Mouse (Mus musculus) ZHBTc4 (cell line): Measurements from ENCODE around the gene Tctn1.

Source experiments
- DNase-seq: peaks from one replicate; pipeline ENCODE4 v3.0.0-alpha.2; 2011; ENCODE audit warnings: low read depth, low spot score

Tctn1 gene

GRCm38 (mm10) chr5:122247529-122247928 is 16.7 kb downstream of the Tctn1 start:
- no peak for DNase-seq

DNA sequence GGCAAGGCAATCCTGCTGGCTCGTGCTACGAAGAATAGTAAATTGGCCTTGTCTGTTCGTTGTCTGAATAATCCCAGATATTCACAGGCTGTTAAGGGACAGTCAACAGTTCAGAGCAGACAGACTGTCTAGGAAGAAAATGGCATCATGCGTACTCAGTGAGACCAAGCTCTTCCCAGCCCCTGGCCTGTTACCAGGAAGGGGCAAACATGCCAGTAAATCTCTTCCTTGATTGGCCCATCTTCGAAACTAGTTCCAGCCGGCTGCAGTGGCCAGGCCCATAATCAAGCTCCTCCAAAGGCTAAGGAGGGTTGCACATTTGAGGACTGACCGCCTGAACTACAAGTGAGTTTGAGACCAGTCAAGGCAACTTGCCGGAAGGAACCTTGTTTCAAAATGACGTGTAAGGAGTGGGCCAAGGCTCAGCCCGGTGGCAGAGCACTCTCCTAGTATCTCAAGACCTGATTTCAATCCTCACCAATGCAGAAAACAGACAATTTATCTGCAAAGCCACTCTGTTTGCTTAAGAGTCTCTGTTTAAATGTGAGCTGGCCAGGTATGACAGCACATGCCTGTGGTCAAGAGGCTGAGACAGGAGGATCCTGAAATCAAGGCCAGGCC is 17.6 kb downstream of the Tctn1 start:
- DNase-seq, result no peak

DNA sequence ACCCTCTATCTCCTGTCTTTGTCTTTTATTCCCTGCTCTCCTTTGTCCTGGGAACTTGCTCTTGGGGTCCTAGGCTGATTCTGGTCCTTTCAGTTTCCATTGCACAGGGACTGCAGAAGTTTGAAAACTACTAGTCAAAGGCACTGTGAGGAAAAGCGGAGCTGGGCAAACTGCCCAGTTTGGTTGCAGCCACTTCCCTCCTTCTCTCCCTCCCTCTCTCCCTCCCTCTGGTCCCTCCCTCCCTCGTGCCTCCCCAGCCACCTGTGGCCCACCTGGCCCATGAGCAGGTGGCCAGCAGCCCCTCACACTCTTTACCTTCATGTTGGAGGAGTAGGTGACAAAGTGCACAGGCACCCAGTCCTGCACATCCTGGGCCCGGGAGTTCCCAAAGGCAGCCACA is 19.1 kb downstream of the Tctn1 start:
- no peak for DNase-seq

DNA sequence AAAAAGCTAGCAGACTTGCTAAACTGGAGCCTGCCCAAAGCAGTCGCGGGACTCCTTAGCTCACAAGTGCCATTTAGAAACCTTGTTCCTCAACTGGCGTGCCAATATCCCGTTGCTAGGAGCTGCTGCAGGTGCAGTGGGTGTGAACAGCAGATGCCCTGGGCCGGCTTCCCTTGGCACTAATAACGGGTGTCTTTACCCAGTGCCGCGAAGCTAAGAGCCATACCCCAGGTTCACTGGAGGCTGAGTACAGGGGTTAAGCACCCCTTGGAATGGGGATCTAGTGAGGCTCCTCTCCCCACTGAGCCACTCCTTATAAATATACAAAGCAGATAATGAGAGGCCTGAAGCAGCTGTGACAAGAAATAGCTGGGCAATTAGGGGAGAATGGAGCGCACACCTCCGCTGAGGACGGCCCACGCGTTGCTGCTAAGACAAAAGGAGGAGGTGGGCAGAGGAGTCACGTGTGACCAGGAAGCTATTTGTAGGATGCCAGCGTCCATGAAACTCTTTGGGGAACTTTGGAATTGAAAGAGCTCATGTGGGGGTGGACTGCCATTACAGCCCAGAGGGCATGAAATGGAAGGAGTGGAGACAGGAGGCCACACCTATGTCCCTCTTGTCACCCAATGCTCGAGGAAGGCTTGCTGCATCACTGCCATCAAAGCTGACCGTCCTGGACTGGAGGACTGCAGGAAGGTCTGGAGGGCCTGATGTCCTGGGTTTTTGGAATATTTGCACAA is 20.3 kb downstream of the Tctn1 start:
- DNase-seq, result no peak

DNA sequence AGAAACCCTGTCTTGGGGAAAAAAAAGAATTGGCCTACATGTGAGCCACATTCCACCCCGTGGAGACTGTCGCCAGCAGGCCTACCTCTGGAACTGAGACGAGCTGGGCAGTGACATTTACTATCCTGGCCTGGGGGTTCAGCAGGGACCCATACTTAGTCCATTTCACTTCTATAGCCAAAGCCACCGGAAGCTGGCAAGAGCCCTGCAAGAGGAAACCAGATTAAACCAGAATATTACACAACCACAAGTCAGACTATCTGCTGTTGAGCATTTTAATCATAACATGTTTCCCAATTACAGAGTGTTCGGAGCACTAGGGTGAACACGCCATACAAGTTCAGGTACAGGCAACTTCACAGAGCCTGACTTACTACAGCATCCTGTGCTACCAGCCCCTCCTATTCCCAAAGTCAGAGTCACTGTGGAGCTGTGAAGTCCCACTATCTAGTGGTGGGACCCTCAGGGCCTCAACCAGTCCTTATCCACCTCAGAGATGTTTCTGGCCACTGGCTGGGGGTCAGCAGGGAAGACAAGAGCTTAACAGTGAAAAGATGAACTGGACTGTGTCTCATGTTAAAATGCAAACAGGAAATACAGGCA is 21.6 kb downstream of the Tctn1 start:
- DNase-seq, result no peak

DNA sequence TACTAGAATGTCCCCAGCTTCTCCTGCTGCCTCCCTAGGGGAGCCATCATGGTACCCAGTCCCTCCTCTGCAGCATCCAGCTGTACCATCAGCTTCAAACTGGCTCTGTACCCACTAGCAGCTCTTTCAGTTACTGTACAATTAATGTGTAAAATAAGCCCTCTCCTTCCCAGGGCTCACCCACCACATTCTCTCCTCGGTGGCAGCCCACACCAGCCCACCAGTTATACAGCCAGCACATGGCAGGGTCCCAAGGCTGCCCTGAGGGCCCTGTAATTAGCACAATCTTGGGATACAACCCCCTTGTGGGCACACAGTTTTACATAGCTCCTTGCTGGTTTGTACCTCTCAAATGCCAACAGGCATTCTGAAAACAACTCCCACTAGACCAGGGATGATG is 23.3 kb downstream of the Tctn1 start:
- DNase-seq, result no peak

GRCm38 (mm10) chr5:122240521-122240920 is 23.7 kb downstream of the Tctn1 start:
- no peak for DNase-seq

DNA sequence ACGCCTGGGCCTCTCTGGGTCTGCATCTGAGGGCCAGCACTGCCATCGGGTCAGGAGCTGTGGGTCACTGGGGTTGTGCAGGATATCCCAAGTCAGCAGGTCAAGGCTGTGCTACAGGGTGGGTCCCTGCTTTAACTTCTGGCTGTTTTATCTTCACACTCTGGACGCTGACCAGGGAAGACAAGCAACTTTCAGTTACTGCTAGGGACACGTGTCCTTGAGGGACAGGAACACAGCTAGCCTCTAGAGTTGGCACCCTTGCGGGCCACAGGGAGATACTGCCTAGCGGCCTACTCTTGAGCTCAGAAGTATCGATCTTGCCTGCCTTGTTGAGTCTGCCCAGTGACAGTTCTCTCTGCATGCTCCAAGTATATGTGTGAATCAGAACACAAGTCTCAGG is 24.6 kb downstream of the Tctn1 start:
- DNase-seq, result no peak

DNA sequence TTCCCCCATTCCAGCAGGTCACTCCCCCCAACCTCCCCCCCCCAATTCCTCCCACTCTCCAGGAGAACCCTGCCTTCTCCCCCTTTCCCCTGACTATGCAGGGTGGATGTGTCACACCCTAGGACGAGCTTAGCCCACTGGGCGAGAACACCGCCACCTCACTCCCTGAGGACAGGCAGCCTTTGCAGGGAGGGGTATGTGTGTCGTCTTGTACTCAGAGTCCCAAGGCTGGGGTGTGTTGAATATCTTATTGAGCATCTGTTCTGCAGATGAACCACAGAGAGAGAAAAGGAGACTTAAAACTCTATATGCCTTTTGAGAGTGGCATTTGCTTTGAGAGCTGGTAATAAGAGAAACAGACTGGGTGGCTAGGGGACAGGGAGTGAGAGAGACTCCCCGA is 27.1 kb downstream of the Tctn1 start:
- no peak for DNase-seq

- DNase-seq, result peak; percentile 37
These were observed 28.9 kb downstream of the Tctn1 start for GRCm38 (mm10) chr5:122235196-122235836.

GRCm38 (mm10) chr5:122234319-122235195 is 29.7 kb downstream of the Tctn1 start:
- DNase-seq, result no peak

- no peak for DNase-seq
These were observed 30.6 kb downstream of the Tctn1 start for GRCm38 (mm10) chr5:122233695-122234094.

DNA sequence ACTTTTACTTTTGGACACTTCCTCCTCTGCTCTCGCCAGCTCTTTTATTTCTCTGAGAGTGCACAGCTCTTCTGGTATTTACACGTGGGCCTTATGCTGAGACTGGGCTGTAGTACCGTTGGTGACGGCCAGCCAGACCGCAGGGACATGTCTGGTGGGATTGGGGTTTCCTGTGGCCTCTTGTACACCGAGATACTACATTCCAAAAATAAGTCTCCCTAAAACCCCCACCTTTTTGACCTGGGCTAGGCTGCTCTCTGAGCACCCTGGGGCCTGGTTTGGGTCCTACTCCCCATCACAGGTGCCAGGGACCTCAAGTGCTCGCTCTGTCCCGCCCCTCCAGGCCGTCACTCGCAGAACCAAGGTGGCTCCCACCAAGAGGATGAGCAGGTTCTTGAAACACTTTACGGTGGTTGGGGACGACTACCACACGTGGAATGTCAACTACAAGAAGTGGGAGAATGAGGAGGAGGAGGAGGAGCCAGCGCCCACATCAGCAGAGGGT is 31.1 kb downstream of the Tctn1 start:
- no peak for DNase-seq

- DNase-seq, result no peak
These were observed 32.3 kb downstream of the Tctn1 start for GRCm38 (mm10) chr5:122232004-122232403.

GRCm38 (mm10) chr5:122231431-122231830 is 32.8 kb downstream of the Tctn1 start:
- no peak for DNase-seq

DNA sequence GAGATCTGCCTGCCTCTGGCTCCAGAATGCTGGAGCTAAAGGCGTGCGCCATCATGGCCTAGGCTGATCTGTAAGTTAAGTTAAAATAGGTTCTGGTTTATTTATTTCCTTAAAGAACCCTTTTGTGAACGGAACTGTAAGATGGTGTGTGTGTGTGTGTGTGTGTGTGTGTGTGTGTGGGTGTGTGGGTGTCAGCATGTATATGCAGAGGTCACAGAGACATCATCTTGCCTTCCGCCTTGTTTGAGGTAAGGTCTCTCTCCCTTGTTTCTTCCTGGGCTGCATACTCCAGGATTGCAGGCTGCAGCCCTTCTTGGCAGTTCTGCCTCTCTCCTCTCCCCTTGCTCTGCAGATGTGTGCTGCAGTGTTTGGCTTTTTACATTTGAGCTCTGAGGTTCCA is 33.4 kb downstream of the Tctn1 start:
- DNase-seq, result no peak

DNA sequence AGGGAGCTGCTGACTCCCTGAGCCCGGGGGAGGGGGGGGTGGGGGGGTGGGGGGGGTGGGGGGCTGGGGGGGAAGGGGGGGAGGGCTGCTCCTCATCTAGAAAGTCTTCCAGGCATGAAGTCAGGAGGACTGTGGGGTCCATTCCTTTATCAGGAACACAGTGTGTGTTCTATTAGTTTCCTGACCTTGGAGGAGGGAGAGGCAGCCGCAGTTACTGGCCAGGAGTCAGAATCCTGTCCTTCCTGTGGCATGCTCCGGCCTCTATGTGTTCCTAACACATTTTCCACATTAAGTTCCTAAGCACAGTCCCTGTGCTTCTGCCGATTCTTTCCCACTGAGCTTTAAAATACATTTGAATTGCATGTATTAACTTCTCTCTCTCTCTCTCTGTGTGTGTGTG is 35.5 kb downstream of the Tctn1 start:
- no peak for DNase-seq

GRCm38 (mm10) chr5:122228271-122228765 is 35.9 kb downstream of the Tctn1 start:
- DNase-seq, result no peak

DNA sequence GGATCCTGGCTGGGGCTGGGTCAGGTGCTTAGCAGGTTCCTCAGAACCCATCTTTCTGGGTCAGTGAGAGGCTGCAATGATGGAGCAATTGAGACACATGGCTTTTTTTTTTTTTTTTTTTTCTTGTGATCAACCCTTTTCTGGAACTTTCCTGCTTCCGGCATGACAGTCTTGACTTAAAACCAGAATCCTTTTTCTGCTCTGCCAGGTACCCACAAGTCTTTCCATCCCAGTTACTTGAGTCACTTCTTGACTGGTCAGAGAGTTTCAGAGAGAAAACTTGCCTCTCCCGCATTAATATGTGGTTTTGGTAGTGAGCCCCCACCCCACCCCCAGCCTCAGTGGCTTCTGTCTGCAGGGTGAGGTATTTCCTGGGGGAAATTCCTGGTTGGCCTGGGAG is 40.0 kb downstream of the Tctn1 start:
- no peak for DNase-seq

- no peak for DNase-seq
These were observed 43.2 kb downstream of the Tctn1 start for GRCm38 (mm10) chr5:122221085-122221484.
